Mouse (Mus musculus) neural tube, embryonic 12.5 days (tissue): Measurements from ENCODE around the gene Ogfod2. TPM values are rescaled to one million over a fixed set of nuclear protein-coding genes. Genes with fewer than 3 reads are reported as not detected.

Experiments used
- ATAC-seq: fragments of 200-750 bp; cut with Nextera tagmentation; 2 replicates; pipeline ENCODE4 v1.8.0; 2017; ENCODE audit warnings: low read depth, mild to moderate bottlenecking, moderate TSS enrichment, moderate library complexity; ENCODE audit not compliant: low FRiP score
- H3K27ac ChIP-seq: fragments of 300-500 bp; sonication (generic); 2 replicates; pipeline ENCODE4 v1.5.1; 2016
- H3K27me3 ChIP-seq: fragments of 300-500 bp; sonication (generic); replicated peaks from 2 replicates; pipeline ENCODE4 v1.6.1; 2016; ENCODE audit warnings: mild to moderate bottlenecking
- H3K36me3 ChIP-seq: fragments of 300-500 bp; sonication (generic); 2 replicates; pipeline ENCODE4 v1.6.1; 2016; ENCODE audit warnings: mild to moderate bottlenecking
- H3K4me1 ChIP-seq: fragments of 300-500 bp; sonication (generic); 2 replicates; pipeline ENCODE4 v1.6.1; 2016
- H3K4me2 ChIP-seq: fragments of 300-500 bp; sonication (generic); replicated peaks from 2 replicates; pipeline ENCODE4 v1.6.1; 2016; ENCODE audit warnings: mild to moderate bottlenecking
- H3K4me3 ChIP-seq: fragments of 300-500 bp; sonication (generic); 2 replicates; pipeline ENCODE4 v1.5.1; 2016
- H3K9ac ChIP-seq: fragments of 300-500 bp; sonication (generic); 2 replicates; pipeline ENCODE4 v1.6.1; 2016; ENCODE audit warnings: mild to moderate bottlenecking
- H3K9me3 ChIP-seq: fragments of 300-500 bp; sonication (generic); 2 replicates; pipeline ENCODE4 v1.6.1; 2016; ENCODE audit warnings: mild to moderate bottlenecking
- WGBS: fragments of 180-500 bp; shearing (Covaris S2); methylation state at CpG from one replicate; pipeline ENCODE4 v1.1.7; 2016; 5-methylcytosine and 5-hydroxymethylcytosine counted together
- polyA plus RNA-seq: library from polyadenylated mRNA; unstranded; fragments of >200 nt; fragmentation: Nextera tagmentation; extraction: Ambion mirVana; gene quantifications from 2 replicates; pipeline ENCODE4 v1.2.1, GENCODE M21; 2016

The Ogfod2 gene
- polyA plus RNA-seq, 1 experiment from 2014 or later, result 28.1 TPM

GRCm38 (mm10) chr5:124082941-124083688, 29.0 kb upstream of the Ogfod2 start:
- WGBS, result 89% methylated on average over 17 of the region's 17 CpGs

GRCm38 (mm10) chr5:124083850-124084587, 28.1 kb upstream of the Ogfod2 start:
- Histone ChIP-seq H3K9me3 (no peaks in the 10 kb centered on the region), H3K27me3 (no peaks in the 10 kb centered on the region), H3K27ac (no peak overlapping the region), H3K4me1 (peaks cover 7% of the 10 kb centered on the region; the same call in 1 of the 2 replicates), H3K4me2 (no peak overlapping the region), H3K36me3 (no peaks in the 10 kb centered on the region), H3K4me3 (no peak overlapping the region), H3K9ac (no peak overlapping the region)
- 0 out of 2 replicates have a peak, but pooled peaks have one; percentile 25 for ATAC-seq
- WGBS, result 87% methylated on average over 14 of the region's 14 CpGs

More at GRCm38 (mm10) chr5:124082941-124083688, 29.0 kb upstream of the Ogfod2 start:
- H3K4me3 ChIP-seq, result no peak overlapping the region
- no peak for ATAC-seq
- no peak overlapping the region for H3K27ac ChIP-seq
- no peaks in the 10 kb centered on the region for H3K27me3 ChIP-seq
- H3K9ac ChIP-seq, result no peak overlapping the region
- peaks cover 15% of the 10 kb centered on the region; the same call in 1 of the 2 replicates for H3K4me1 ChIP-seq
- H3K4me2 ChIP-seq, result no peak overlapping the region
- H3K9me3 ChIP-seq, result no peaks in the 10 kb centered on the region
- no peaks in the 10 kb centered on the region for H3K36me3 ChIP-seq

- WGBS, result 41% methylated on average over 11 of the region's 11 CpGs
- Histone ChIP-seq H3K27ac (no peak overlapping the region), H3K9ac (no peak overlapping the region), H3K4me1 (0 out of 2 replicates have a peak, but pooled peaks cover under 1% of the 10 kb centered on the region), H3K27me3 (no peaks in the 10 kb centered on the region), H3K4me2 (no peak overlapping the region), H3K4me3 (no peak overlapping the region), H3K9me3 (no peaks in the 10 kb centered on the region), H3K36me3 (no peaks in the 10 kb centered on the region)
- 0 out of 2 replicates have a peak, but pooled peaks have one; percentile 33 for ATAC-seq
These were observed 27.4 kb upstream of the Ogfod2 start for GRCm38 (mm10) chr5:124084588-124085173.

DNA sequence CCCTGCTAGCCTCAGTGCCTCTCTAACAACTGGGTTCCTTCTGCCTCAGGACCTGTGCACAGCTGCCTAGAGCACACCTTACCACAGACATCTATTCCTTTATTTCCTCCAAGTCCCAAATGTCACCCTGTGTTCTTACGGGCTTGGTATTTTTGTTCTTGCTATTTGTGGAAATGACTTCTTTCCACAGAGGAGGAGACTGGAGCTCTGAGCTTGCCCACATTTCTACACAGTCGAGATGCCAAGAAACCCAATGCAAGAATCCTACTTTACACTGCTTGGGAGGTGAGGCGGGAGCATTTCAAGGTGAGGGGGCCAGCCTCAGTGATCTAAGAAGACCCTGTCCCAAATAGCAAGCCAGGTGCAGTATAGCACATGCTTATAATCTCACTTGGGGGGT, 26.6 kb upstream of the Ogfod2 start:
- WGBS, result 76% methylated on average over 3 of the region's 3 CpGs
- Histone ChIP-seq H3K9ac (no peak overlapping the region), H3K27ac (no peak overlapping the region)

DNA sequence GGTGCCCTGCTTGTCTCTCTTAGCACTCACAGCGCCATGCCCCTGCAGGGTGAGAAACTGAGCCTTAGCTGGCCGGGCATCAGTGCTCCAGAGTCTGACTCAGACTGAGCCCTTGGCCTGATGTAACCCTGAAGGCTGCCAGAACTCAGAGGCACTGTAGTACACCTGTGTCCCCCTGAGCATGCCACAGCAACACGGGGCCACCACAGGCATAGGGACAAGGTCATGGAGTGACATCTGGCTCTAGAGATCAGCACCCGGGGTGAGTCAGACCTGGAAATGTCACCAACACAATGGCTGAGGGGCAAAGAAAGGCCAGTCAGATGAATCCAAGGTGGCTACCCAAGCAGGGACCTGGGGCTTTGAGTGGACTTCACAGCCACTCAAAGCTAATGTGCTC, 25.2 kb upstream of the Ogfod2 start:
- no peak overlapping the region for H3K9ac ChIP-seq
- H3K36me3 ChIP-seq, result no peaks in the 10 kb centered on the region
- no peak overlapping the region for H3K4me3 ChIP-seq
- H3K27ac ChIP-seq, result no peak overlapping the region
- no peak for ATAC-seq
- no peaks in the 10 kb centered on the region for H3K9me3 ChIP-seq
- no peaks in the 10 kb centered on the region for H3K27me3 ChIP-seq
- 86% methylated on average over 4 of the region's 4 CpGs for WGBS
- no peak overlapping the region for H3K4me2 ChIP-seq
- no peaks in the 10 kb centered on the region for H3K4me1 ChIP-seq

More for the DNA sequence above, 26.6 kb upstream of the Ogfod2 start:
- Histone ChIP-seq H3K9me3 (no peaks in the 10 kb centered on the region), H3K36me3 (no peaks in the 10 kb centered on the region), H3K27me3 (no peaks in the 10 kb centered on the region), H3K4me2 (no peak overlapping the region), H3K4me1 (no peaks in the 10 kb centered on the region), H3K4me3 (no peak overlapping the region)
- no peak for ATAC-seq

GRCm38 (mm10) chr5:124089868-124090267, 22.2 kb upstream of the Ogfod2 start:
- H3K27me3 ChIP-seq, result peaks cover 16% of the 10 kb centered on the region
- H3K9ac ChIP-seq, result no peak overlapping the region
- H3K4me1 ChIP-seq, result no peaks in the 10 kb centered on the region
- no peak for ATAC-seq
- no peak overlapping the region for H3K4me3 ChIP-seq
- no peaks in the 10 kb centered on the region for H3K9me3 ChIP-seq
- no peak overlapping the region for H3K4me2 ChIP-seq
- no peak overlapping the region for H3K27ac ChIP-seq
- WGBS, result 85% methylated on average over 23 of the region's 23 CpGs
- H3K36me3 ChIP-seq, result no peaks in the 10 kb centered on the region

- 72% methylated on average over 9 of the region's 9 CpGs for WGBS
- Histone ChIP-seq H3K36me3 (no peaks in the 10 kb centered on the region), H3K4me3 (no peak overlapping the region), H3K4me2 (no peak overlapping the region), H3K4me1 (peaks cover 9% of the 10 kb centered on the region), H3K27me3 (peaks cover 24% of the 10 kb centered on the region), H3K27ac (no peak overlapping the region), H3K9me3 (no peaks in the 10 kb centered on the region), H3K9ac (no peak overlapping the region)
- ATAC-seq, result no peak
These were observed 20.1 kb upstream of the Ogfod2 start for GRCm38 (mm10) chr5:124091951-124092406.

DNA sequence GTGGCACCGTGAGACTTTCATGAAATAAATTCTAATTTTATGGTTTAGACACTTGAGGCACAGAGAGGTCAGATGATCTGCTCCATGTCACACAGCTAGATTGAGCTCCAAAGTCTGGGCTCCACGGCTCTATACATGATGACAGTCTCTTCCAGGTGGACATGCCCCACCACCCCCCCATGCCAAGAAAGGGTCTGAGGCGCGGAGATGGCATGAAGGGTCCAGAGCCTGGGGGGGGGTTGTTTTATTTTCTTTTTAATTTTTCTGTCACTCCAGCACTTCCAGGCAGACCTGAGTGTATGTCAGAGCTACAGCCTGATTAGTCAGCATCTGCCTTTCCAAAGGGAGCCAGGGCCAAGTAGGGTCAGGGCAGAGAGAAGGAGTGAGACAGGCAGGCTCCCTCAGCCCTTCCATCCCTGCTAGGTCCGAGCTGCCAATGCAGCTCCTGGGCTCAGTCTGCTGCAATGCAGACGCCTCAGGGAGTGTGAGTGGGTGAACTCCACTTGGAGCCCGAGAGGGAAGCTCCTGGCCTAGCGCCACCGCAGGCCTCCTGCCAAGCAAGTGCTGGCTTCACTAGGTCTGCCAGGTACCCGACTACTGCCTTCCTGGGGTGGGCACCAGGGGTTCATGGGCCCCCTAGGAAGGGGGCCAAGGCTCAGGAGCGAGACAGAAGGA, 18.8 kb upstream of the Ogfod2 start:
- no peak overlapping the region for H3K4me2 ChIP-seq

GRCm38 (mm10) chr5:124093852-124094604, 18.1 kb upstream of the Ogfod2 start:
- Histone ChIP-seq H3K4me1 (peaks cover 9% of the 10 kb centered on the region), H3K27me3 (peaks cover 24% of the 10 kb centered on the region), H3K4me3 (no peak overlapping the region), H3K36me3 (no peaks in the 10 kb centered on the region), H3K27ac (no peak overlapping the region), H3K9me3 (no peaks in the 10 kb centered on the region), H3K9ac (0 out of 2 replicates have a peak overlapping the region, but pooled peaks have one; percentile 8), H3K4me2 (no peak overlapping the region)
- no peak for ATAC-seq
- 90% methylated on average over 12 of the region's 12 CpGs for WGBS

More for the DNA sequence above, 18.8 kb upstream of the Ogfod2 start:
- peaks cover 24% of the 10 kb centered on the region for H3K27me3 ChIP-seq
- WGBS, result 79% methylated on average over 11 of the region's 11 CpGs
- H3K36me3 ChIP-seq, result no peaks in the 10 kb centered on the region
- no peak for ATAC-seq
- H3K9me3 ChIP-seq, result no peaks in the 10 kb centered on the region
- no peak overlapping the region for H3K4me3 ChIP-seq
- H3K9ac ChIP-seq, result 0 out of 2 replicates have a peak overlapping the region, but pooled peaks have one; percentile 8
- no peak overlapping the region for H3K27ac ChIP-seq
- peaks cover 9% of the 10 kb centered on the region for H3K4me1 ChIP-seq

DNA sequence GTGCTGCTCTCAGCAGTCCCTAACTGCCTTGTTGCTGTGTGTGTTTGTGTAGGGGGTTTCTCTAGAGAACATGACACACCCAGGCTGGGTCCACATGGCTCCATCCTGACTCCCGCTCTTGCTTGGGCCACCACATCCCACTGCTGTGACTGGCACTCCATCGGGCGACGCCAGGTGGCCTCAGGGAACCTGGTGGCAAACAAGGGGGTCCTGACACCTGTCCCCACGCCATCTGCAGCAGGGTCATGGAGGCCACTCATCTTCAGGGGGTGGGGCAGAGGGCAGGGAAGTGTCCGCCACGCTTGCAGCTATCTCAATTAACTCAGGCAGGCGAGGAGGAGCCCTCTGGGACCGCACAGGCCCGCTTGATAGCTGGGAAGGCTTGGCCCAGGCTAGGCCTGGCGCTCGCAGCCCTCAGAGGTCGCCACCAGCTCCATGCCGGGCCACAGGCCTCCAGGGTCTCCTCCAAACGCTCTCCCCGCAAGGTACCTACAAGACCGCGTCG, 17.0 kb upstream of the Ogfod2 start:
- Histone ChIP-seq H3K9me3 (no peaks in the 10 kb centered on the region; the same call in 1 of the 2 replicates), H3K4me1 (peaks cover 9% of the 10 kb centered on the region), H3K4me3 (peak overlapping the region; percentile 36), H3K9ac (peak overlapping the region; percentile 57), H3K4me2 (peak overlapping the region; percentile 67), H3K27me3 (peaks cover 24% of the 10 kb centered on the region), H3K36me3 (no peaks in the 10 kb centered on the region), H3K27ac (no peak overlapping the region)
- peak; percentile 26 for ATAC-seq
- 9% methylated on average over 19 of the region's 19 CpGs for WGBS
